7 mouse cellular contexts compared by ENCODE assay signal in genomic region chr13:95892611-95893145, GRCm38 (mm10). TPM values are rescaled to one million over a fixed set of nuclear protein-coding genes. Genes with fewer than 3 reads are reported as not detected.
A peak's percentile ranks its signal among the peaks of the same experiment; 100 is the strongest.
DNase-seq lines count a peak whose midpoint lies in the region; ATAC-seq and TF ChIP-seq lines count a peak whose summit lies in the region.

No protein-coding gene starts in this region.

- in situ Hi-C loops in ES-E14 (cut with MboI; ENCODE audit: low sequenced_read_pairs in 2 of 2, unreplicated experiment in 2 of 2), result no loop called here

- no peak for ATAC-seq in hindbrain, embryonic 14.5 days (ENCODE audit: low FRiP score)
- ATAC-seq in liver, embryonic 14.5 days (ENCODE audit: insufficient read depth), result no peak
- no peak for ATAC-seq in neural tube, embryonic 15.5 days (ENCODE audit: low FRiP score)

- no peak overlapping the region for H3K27ac ChIP-seq in ES-E14 (ENCODE audit: insufficient read depth, low read depth, low read length, poor library complexity, severe bottlenecking)
- no peak overlapping the region for H3K27ac ChIP-seq in brown adipose tissue, adult 24 weeks (replicated peaks; ENCODE audit: low read depth, low read length)
- H3K27ac ChIP-seq in hindbrain, embryonic 14.5 days, result no peak overlapping the region
- H3K27ac ChIP-seq in liver, embryonic 14.5 days, result no peak overlapping the region
- no peak overlapping the region for H3K27ac ChIP-seq in neural tube, embryonic 15.5 days (replicated peaks)

- no peaks in the 10 kb centered on the region for H3K27me3 ChIP-seq in hindbrain, embryonic 14.5 days (ENCODE audit: control insufficient read depth, insufficient read depth, low read length)
- H3K27me3 ChIP-seq in liver, embryonic 14.5 days (ENCODE audit: control insufficient read depth, insufficient read depth, low read length), result no peaks in the 10 kb centered on the region
- peaks cover 4% of the 10 kb centered on the region for H3K27me3 ChIP-seq in neural tube, embryonic 15.5 days (replicated peaks)

- peak overlapping the region; percentile 87 to 92 for H3K4me3 ChIP-seq in ES-E14 (ENCODE audit: insufficient read depth in 1 of 2, low read depth in 1 of 2, low read length in 2 of 2, poor library complexity in 1 of 2, severe bottlenecking in 1 of 2)
- peak overlapping the region; percentile 66 for H3K4me3 ChIP-seq in brown adipose tissue, adult 24 weeks (ENCODE audit: insufficient read depth, low read depth, low read length)
- peak overlapping the region; percentile 59 for H3K4me3 ChIP-seq in hindbrain, embryonic 14.5 days (replicated peaks; ENCODE audit: low read length)
- H3K4me3 ChIP-seq in liver, embryonic 14.5 days (ENCODE audit: insufficient read depth in 1 of 2, low read depth in 2 of 2, low read length in 2 of 2), result peak overlapping the region; percentile 68 to 71
- H3K4me3 ChIP-seq in neural tube, embryonic 15.5 days (replicated peaks), result peak overlapping the region; percentile 74

- DNase-seq in ES-E14 (ENCODE audit: low read depth, low spot score), result no peak
- no peak for DNase-seq in hindbrain, embryonic 14.5 days (ENCODE audit: low spot score)
- DNase-seq in liver, embryonic 14.5 days (ENCODE audit: low read depth in 3 of 3, low spot score in 3 of 3), result no peak
- no peak for DNase-seq in cerebellum, postnatal 10 days
- no peak for DNase-seq in cerebellum, postnatal 36 days

- H3K36me3 ChIP-seq in ES-E14 (ENCODE audit: control insufficient read depth, insufficient read depth, low read length, poor library complexity, severe bottlenecking), result no peaks in the 10 kb centered on the region; the same call in 1 of the 2 replicates
- no peaks in the 10 kb centered on the region for H3K36me3 ChIP-seq in hindbrain, embryonic 14.5 days (replicated peaks; ENCODE audit: control insufficient read depth, insufficient read depth)
- H3K36me3 ChIP-seq in liver, embryonic 14.5 days (replicated peaks; ENCODE audit: control insufficient read depth, insufficient read depth, low read depth), result no peaks in the 10 kb centered on the region
- no peaks in the 10 kb centered on the region for H3K36me3 ChIP-seq in neural tube, embryonic 15.5 days

- peak overlapping the region; percentile 84 for H3K4me2 ChIP-seq in hindbrain, embryonic 14.5 days (replicated peaks)
- H3K4me2 ChIP-seq in liver, embryonic 14.5 days (ENCODE audit: low read depth), result peak overlapping the region; percentile 93
- H3K4me2 ChIP-seq in neural tube, embryonic 15.5 days, result peak overlapping the region; percentile 99

- TF ChIP-seq EP300 in liver, embryonic 14.5 days (IDR thresholded peaks at IDR 0.05; ENCODE audit: low read depth), result no peak

- TF ChIP-seq CTCF in liver, embryonic 14.5 days (IDR thresholded peaks at IDR 0.05; ENCODE audit: low read depth), result no peak

- no peaks in the 10 kb centered on the region for H3K9me3 ChIP-seq in ES-E14 (ENCODE audit: control insufficient read depth, insufficient read depth, low read depth, low read length)
- H3K9me3 ChIP-seq in hindbrain, embryonic 14.5 days (ENCODE audit: control insufficient read depth, low read length), result no peaks in the 10 kb centered on the region
- no peaks in the 10 kb centered on the region for H3K9me3 ChIP-seq in liver, embryonic 14.5 days (ENCODE audit: control insufficient read depth, low read length)
- H3K9me3 ChIP-seq in neural tube, embryonic 15.5 days (replicated peaks), result no peaks in the 10 kb centered on the region

- H3K4me1 ChIP-seq in ES-E14 (ENCODE audit: control insufficient read depth in 2 of 2, insufficient read depth in 2 of 2, low read length in 2 of 2, poor library complexity in 1 of 2), result peaks cover 0 to 4% of the 10 kb centered on the region in 2 experiments; a peak in 2 of 4 replicates
- H3K4me1 ChIP-seq in brown adipose tissue, adult 24 weeks (ENCODE audit: control insufficient read depth, insufficient read depth, insufficient read length, low read length), result peaks cover 2% of the 10 kb centered on the region; the same call in 1 of the 2 replicates
- peaks cover 9% of the 10 kb centered on the region for H3K4me1 ChIP-seq in hindbrain, embryonic 14.5 days (replicated peaks; ENCODE audit: control insufficient read depth, insufficient read depth, low read length)
- H3K4me1 ChIP-seq in liver, embryonic 14.5 days (replicated peaks; ENCODE audit: control insufficient read depth in 2 of 2, insufficient read depth in 2 of 2, low read length in 1 of 2), result peaks cover 3 to 17% of the 10 kb centered on the region in 2 experiments; a peak in 3 of 4 replicates
- peaks cover 24% of the 10 kb centered on the region for H3K4me1 ChIP-seq in neural tube, embryonic 15.5 days

- WGBS in hindbrain, embryonic 14.5 days, result 15% methylated on average over 12 of the region's 12 CpGs
- 3% methylated on average over 12 of the region's 12 CpGs for WGBS in liver, embryonic 14.5 days (ENCODE audit: insufficient replicate concordance)
- WGBS in neural tube, embryonic 15.5 days, result 25% methylated on average over 12 of the region's 12 CpGs

- H3K9ac ChIP-seq in ES-E14 (ENCODE audit: insufficient read depth, low read depth, low read length, poor library complexity, severe bottlenecking), result peak overlapping the region; percentile 69; the same call in 1 of the 2 replicates
- peak overlapping the region; percentile 69 for H3K9ac ChIP-seq in hindbrain, embryonic 14.5 days
- H3K9ac ChIP-seq in liver, embryonic 14.5 days (replicated peaks), result peak overlapping the region; percentile 66
- H3K9ac ChIP-seq in neural tube, embryonic 15.5 days (replicated peaks), result peak overlapping the region; percentile 69

TF ChIP-seq in ES-E14, 5 proteins besides CTCF, POLR2A, EP300 and RAD21:
- TF ChIP-seq CHD2 (IDR thresholded peaks at IDR 0.05; ENCODE audit: low read depth, low read length), result no peak
- TF ChIP-seq HCFC1 (IDR thresholded peaks at IDR 0.05; ENCODE audit: borderline replicate concordance, insufficient read depth, low read length), result no peak
- TF ChIP-seq ZC3H11A (IDR thresholded peaks at IDR 0.05; ENCODE audit: borderline replicate concordance, low read depth, low read length), result no peak
- TF ChIP-seq MAFK (IDR thresholded peaks at IDR 0.05; ENCODE audit: insufficient read depth, low read depth, low read length), result no peak
- TF ChIP-seq ZNF384 (IDR thresholded peaks at IDR 0.05; ENCODE audit: low read depth, low read length), result no peak

RNA-seq across cellular contexts. Expression of gene Iqgap2, which starts 1.0 kb away (rescaled TPM):
- 15.0 and 16.1 TPM in 2 replicates for total RNA-seq in ES-E14 (2012; rRNA removed)
- 1.1 and 2.7 TPM in 2 replicates for polyA plus RNA-seq in brown adipose tissue, adult 24 weeks (2012; ENCODE audit: insufficient read depth, insufficient read length, missing spikeins)
- polyA plus RNA-seq in hindbrain, embryonic 14.5 days (2014; fragmentation: Nextera tagmentation; extraction: Ambion mirVana), result 3.8 and 4.4 TPM in 2 replicates
- 6.1 and 10.8 TPM in 2 replicates for polyA plus RNA-seq in liver, embryonic 14.5 days (2012; rRNA removed)
- 11.8 TPM in 2 replicates for polyA plus RNA-seq in liver, embryonic 14.5 days (2014; fragmentation: Nextera tagmentation; extraction: Ambion mirVana)
- polyA plus RNA-seq in neural tube, embryonic 15.5 days (2015; fragmentation: Nextera tagmentation; extraction: Ambion mirVana), result 1.9 and 6.0 TPM in 2 replicates
